Mouse (Mus musculus): Measurements from ENCODE around the gene Nup98.

- TF ChIP-seq POLR2A (IDR thresholded peaks at IDR 0.05; ENCODE audit: borderline replicate concordance, control insufficient read depth, low read depth, low read length) (peak; percentile 87), CTCF (IDR thresholded peaks at IDR 0.05; ENCODE audit: control insufficient read depth, insufficient read depth, low read length) (no peak)
Observed at GRCm38 (mm10) chr7:102209756-102210721, at the start of gene Nup98, which contains the start of gene Pgap2.

All from bone marrow, adult 2 months (tissue).